Mouse (Mus musculus) C2C12 (cell line): ENCODE results near the gene Arhgef7. TPM values are rescaled to one million over a fixed set of nuclear protein-coding genes. Genes with fewer than 3 reads are reported as not detected.

Experiments used
- H3K27me3 ChIP-seq: one replicate; pipeline ENCODE4 v1.6.1; 2011; ENCODE audit not compliant: control insufficient read depth, insufficient read depth, insufficient read length
- H3K36me3 ChIP-seq: one replicate; pipeline ENCODE4 v1.6.1; 2011; ENCODE audit not compliant: control insufficient read depth, insufficient read depth
- H3K4me3 ChIP-seq: one replicate; pipeline ENCODE4 v1.5.1; 2011; ENCODE audit warnings: mild to moderate bottlenecking, control low read depth; ENCODE audit not compliant: poor library complexity, insufficient read depth, severe bottlenecking
- H3K79me2 ChIP-seq: one replicate; pipeline ENCODE4 v1.6.1; 2011; ENCODE audit not compliant: control insufficient read depth, insufficient read depth
- H3K79me3 ChIP-seq: one replicate; pipeline ENCODE4 v1.6.1; 2011; ENCODE audit warnings: low read depth, control low read depth
- H3ac ChIP-seq: one replicate; pipeline ENCODE3; 2011; ENCODE audit warnings: low read depth; ENCODE audit not compliant: control insufficient read depth, insufficient read length
- CEBPB ChIP-seq: IDR thresholded peaks from one replicate; pipeline ENCODE4 v1.6.1; 2011; ENCODE audit warnings: low read depth, mild to moderate bottlenecking, control low read depth, moderate library complexity
- CTCF ChIP-seq: IDR thresholded peaks from one replicate; pipeline ENCODE4 v1.5.1; 2011; ENCODE audit not compliant: control insufficient read depth, insufficient read depth, insufficient read length
- FOSL1 ChIP-seq: IDR thresholded peaks from one replicate; pipeline ENCODE4 v1.8.0; 2011; ENCODE audit warnings: mild to moderate bottlenecking, low read length; ENCODE audit not compliant: poor library complexity, insufficient read depth, severe bottlenecking
- MAX ChIP-seq: IDR thresholded peaks from one replicate; pipeline ENCODE4 v1.6.1; 2011; ENCODE audit warnings: mild to moderate bottlenecking, control low read depth
- MYOD1 ChIP-seq: IDR thresholded peaks from one replicate; pipeline ENCODE4 v1.6.1; 2011; ENCODE audit warnings: low read depth; ENCODE audit not compliant: control insufficient read depth, insufficient read length
- MYOG ChIP-seq: IDR thresholded peaks from one replicate; pipeline ENCODE4 v1.6.1; 2011; ENCODE audit not compliant: control insufficient read depth, insufficient read length; ENCODE audit errors: extremely low read depth
- USF1 ChIP-seq: IDR thresholded peaks from one replicate; pipeline ENCODE4 v1.6.1; 2011; ENCODE audit warnings: low read depth, mild to moderate bottlenecking, control low read depth, moderate library complexity
- polyA plus RNA-seq: library from polyadenylated mRNA; unstranded; fragments of >200 nt; fragmentation: generic; extraction: Trizol; gene quantifications from one replicate; pipeline ENCODE4 v1.2.1, GENCODE M21; 2012; ENCODE audit warnings: missing spikeins

The Arhgef7 gene
- polyA plus RNA-seq, 1 experiment, result 16.8 TPM

- Histone ChIP-seq H3K79me3 (no peaks in the 10 kb centered on the region), H3ac (no peak overlapping the region), H3K27me3 (peaks cover 41% of the 10 kb centered on the region), H3K79me2 (peaks cover under 1% of the 10 kb centered on the region), H3K36me3 (no peaks in the 10 kb centered on the region), H3K4me3 (no peak overlapping the region)
- TF ChIP-seq FOSL1 (no peak), MAX (no peak), USF1 (no peak)
These were observed 25.8 kb downstream of the Arhgef7 start for GRCm38 (mm10) chr8:11753155-11753941.

- TF ChIP-seq USF1 (no peak), CEBPB (no peak), CTCF (no peak), FOSL1 (no peak)
- H3ac ChIP-seq, result no peak overlapping the region
- H3K79me2 ChIP-seq, result peaks cover 14% of the 10 kb centered on the region
- H3K36me3 ChIP-seq, result no peaks in the 10 kb centered on the region
- H3K27me3 ChIP-seq, result peaks cover 37% of the 10 kb centered on the region
- peaks cover 12% of the 10 kb centered on the region for H3K79me3 ChIP-seq
- no peak overlapping the region for H3K4me3 ChIP-seq
These were observed 27.2 kb downstream of the Arhgef7 start for GRCm38 (mm10) chr8:11754723-11755122.

- no peak overlapping the region for H3ac ChIP-seq
- H3K79me2 ChIP-seq, result peaks cover 25% of the 10 kb centered on the region
- H3K27me3 ChIP-seq, result peaks cover 26% of the 10 kb centered on the region
- TF ChIP-seq MAX (no peak), CEBPB (no peak), CTCF (no peak), MYOG (no peak), FOSL1 (no peak), USF1 (peak; percentile 74), MYOD1 (no peak)
- H3K4me3 ChIP-seq, result no peak overlapping the region
- H3K79me3 ChIP-seq, result peaks cover 20% of the 10 kb centered on the region
- H3K36me3 ChIP-seq, result no peaks in the 10 kb centered on the region
These were observed 28.4 kb downstream of the Arhgef7 start for GRCm38 (mm10) chr8:11755873-11756272.

- Histone ChIP-seq H3K36me3 (no peaks in the 10 kb centered on the region), H3K79me3 (peaks cover 36% of the 10 kb centered on the region), H3K4me3 (peak overlapping the region; percentile 65), H3K27me3 (peaks cover 11% of the 10 kb centered on the region), H3K79me2 (peaks cover 45% of the 10 kb centered on the region), H3ac (peak overlapping the region; percentile 87)
- TF ChIP-seq CEBPB (no peak), MAX (no peak), USF1 (no peak), MYOD1 (no peak), MYOG (no peak), CTCF (no peak), FOSL1 (no peak)
These were observed 30.3 kb downstream of the Arhgef7 start for GRCm38 (mm10) chr8:11757568-11758481.

GRCm38 (mm10) chr8:11758482-11759281 lies 31.2 kb downstream of the Arhgef7 start:
- TF ChIP-seq MYOG (no peak), USF1 (no peak), MYOD1 (no peak), FOSL1 (no peak), CTCF (no peak)
- Histone ChIP-seq H3ac (peak overlapping the region; percentile 87), H3K79me3 (peaks cover 44% of the 10 kb centered on the region), H3K27me3 (peaks cover 2% of the 10 kb centered on the region), H3K36me3 (no peaks in the 10 kb centered on the region), H3K79me2 (peaks cover 54% of the 10 kb centered on the region), H3K4me3 (peak overlapping the region; percentile 65)
